Mouse (Mus musculus) kidney, adult 2 months (tissue): Measurements from ENCODE around the gene Antxr1.

ENCODE experiments used
- CTCF ChIP-seq: fragments of 200-500 bp; conservative IDR thresholded peaks from 2 replicates; pipeline ENCODE4 v1.5.1; 2011; ENCODE audit warnings: low read depth, mild to moderate bottlenecking, control low read depth, low read length, moderate library complexity, mixed read lengths; ENCODE audit not compliant: insufficient read depth, insufficient read length
- POLR2A ChIP-seq: fragments of 200-500 bp; IDR thresholded peaks from one replicate; pipeline ENCODE4 v1.6.1; 2011; ENCODE audit warnings: low read depth, low read length, control low read depth

DNA sequence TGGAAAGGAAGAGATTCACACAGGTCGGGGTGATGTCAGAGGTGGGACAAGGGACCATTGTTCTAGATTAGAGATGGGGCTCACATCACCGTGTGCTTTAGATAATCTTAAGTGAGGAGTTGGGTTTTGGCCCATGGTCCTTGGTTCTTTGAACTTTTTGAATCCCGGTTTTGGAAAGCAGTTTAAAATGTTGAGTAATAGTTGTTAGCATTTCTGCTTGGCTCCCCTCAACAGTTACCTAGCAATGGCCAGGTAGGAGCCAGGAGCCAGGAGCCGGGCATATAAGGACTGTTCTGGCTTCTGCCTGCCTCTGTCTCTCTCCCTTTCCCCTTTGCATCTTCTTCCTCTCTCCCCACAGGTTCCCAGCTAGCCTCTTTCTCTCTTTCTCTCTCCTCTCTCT is 62.5 kb downstream of the Antxr1 start:
- TF ChIP-seq POLR2A (no peak), CTCF (no peak)
